Mouse (Mus musculus): ENCODE measurements around the gene Gm20388.

GRCm38 (mm10) chr8:121922101-121922500, 2011.5 kb downstream of the Gm20388 start:
- no peak for TF ChIP-seq POLR2A (IDR thresholded peaks at IDR 0.05; ENCODE audit: borderline replicate concordance, extremely low read depth, insufficient read depth, insufficient read length, poor library complexity, severe bottlenecking)
- TF ChIP-seq CTCF (IDR thresholded peaks at IDR 0.05; ENCODE audit: borderline replicate concordance, extremely low read depth, insufficient read depth, insufficient read length): no peak

All from brain, embryonic 14.5 days (tissue).